Mouse (Mus musculus) activated CD4-positive, CD25-positive, alpha-beta regulatory T cell, adult 9 weeks (primary cell): ENCODE results near the gene Arhgef26. TPM values are rescaled to one million over a fixed set of nuclear protein-coding genes. Genes with fewer than 3 reads are reported as not detected.

Experiments
- polyA plus RNA-seq: library from polyadenylated mRNA; unstranded; fragments of 100-300 nt; shearing (Covaris generic); gene quantifications from one replicate; pipeline ENCODE4 v1.2.1, GENCODE M21; 2017

Gene Arhgef26
- 0.22 TPM for polyA plus RNA-seq

DNA sequence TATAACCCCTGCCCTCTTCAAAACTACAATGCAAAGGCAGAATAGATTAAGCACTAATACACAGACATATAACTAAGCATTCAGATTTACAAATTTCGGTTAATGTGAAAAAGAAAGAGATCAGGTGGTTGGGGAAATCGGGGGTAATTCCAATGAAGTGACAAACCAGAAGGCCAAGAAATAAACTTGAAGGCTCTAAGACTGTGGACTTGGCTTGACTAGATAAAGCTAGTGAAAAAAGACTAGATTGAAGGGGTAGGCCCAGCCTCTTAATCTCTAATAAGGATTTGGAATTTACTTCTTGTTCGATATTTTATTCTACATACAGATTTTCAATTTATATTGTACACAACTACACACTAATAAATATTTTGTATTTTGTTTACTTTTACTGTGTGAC lies at the start of gene Arhgef26:
Gene Arhgef26, plus strand, starts transcription at position 301 of the 400 bp plus-strand sequence.

DNA sequence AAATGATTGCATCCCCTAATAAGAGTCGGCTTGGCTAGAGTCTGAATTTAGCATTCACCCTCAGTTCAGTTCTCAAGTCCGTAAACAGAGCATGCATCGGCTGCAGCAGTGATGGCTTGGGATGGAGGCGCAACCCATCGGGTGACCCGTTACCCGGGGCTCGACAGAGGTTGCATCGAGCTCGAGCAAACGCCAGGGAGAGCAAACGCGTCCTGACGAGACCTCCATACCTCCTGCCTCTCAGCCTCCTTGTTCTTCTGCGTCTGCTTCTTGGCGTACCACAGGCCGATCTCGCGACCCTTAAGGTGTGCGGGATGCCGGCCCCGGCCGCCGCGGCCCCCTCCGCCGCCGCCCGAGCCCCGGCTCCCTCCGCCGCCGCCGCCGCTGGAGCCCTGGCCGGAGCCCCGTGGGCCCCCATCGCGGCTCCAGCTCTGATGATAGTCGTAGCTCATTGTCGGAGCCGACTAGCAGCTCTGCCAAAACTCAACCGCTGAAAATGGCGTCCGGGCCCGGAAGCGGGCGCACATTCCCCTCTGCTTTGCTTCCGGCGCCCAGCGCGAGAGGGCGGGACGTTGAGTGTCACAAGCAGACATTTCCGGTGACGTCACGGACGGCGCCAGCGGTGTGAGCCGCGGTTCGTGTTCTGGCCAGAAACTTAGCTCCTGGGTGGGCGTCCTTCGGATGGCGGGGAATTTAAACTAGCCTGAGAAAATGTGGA lies 168.5 kb downstream of the Arhgef26 start, which contains the start of gene Dhx36:
Gene Dhx36, minus strand, starts transcription at position 517 of the 718 bp plus-strand sequence.

Other genes starting within 250 kb of the Arhgef26 start
- gene Dhx36, start 168.7 kb downstream of the Arhgef26 start, polyA plus RNA-seq = 9.8 TPM